Mouse (Mus musculus): ENCODE measurements around the gene Gsg1l. TPM values are rescaled to one million over a fixed set of nuclear protein-coding genes. Genes with fewer than 3 reads are reported as not detected.

Gsg1l gene
- polyA plus RNA-seq, 1 experiment from 2014 or later, result 10.5 TPM

GRCm38 (mm10) chr7:126019321-126019720, 62.9 kb downstream of the Gsg1l start:
- H3K4me1 ChIP-seq, result peaks cover 15% of the 10 kb centered on the region
- WGBS, result 31% methylated on average over 9 of the region's 9 CpGs
- no peak overlapping the region for H3K27ac ChIP-seq
- ATAC-seq (replicated peaks), result no peak
- H3K9me3 ChIP-seq, result no peaks in the 10 kb centered on the region
- H3K9ac ChIP-seq, result no peak overlapping the region
- no peaks in the 10 kb centered on the region for H3K27me3 ChIP-seq (replicated peaks)
- H3K4me3 ChIP-seq, result no peak overlapping the region
- no peaks in the 10 kb centered on the region for H3K36me3 ChIP-seq (replicated peaks)
- no peak overlapping the region for H3K4me2 ChIP-seq

GRCm38 (mm10) chr7:126017455-126017854, 64.8 kb downstream of the Gsg1l start:
- peaks cover 23% of the 10 kb centered on the region for H3K4me1 ChIP-seq
- no peaks in the 10 kb centered on the region for H3K27me3 ChIP-seq (replicated peaks)
- no peaks in the 10 kb centered on the region for H3K36me3 ChIP-seq (replicated peaks)
- no peak overlapping the region for H3K4me3 ChIP-seq
- no peak overlapping the region for H3K4me2 ChIP-seq
- 89% methylated on average over 4 of the region's 4 CpGs for WGBS
- no peak overlapping the region for H3K9ac ChIP-seq
- ATAC-seq (replicated peaks), result no peak
- H3K27ac ChIP-seq, result no peak overlapping the region
- H3K9me3 ChIP-seq, result no peaks in the 10 kb centered on the region

GRCm38 (mm10) chr7:126012325-126013021, 69.7 kb downstream of the Gsg1l start:
- H3K36me3 ChIP-seq (replicated peaks), result no peaks in the 10 kb centered on the region
- H3K27ac ChIP-seq, result peak overlapping the region; percentile 61
- H3K27me3 ChIP-seq (replicated peaks), result no peaks in the 10 kb centered on the region
- H3K4me1 ChIP-seq, result peaks cover 18% of the 10 kb centered on the region
- peak; percentile 44; the same call in 1 of the 2 replicates for ATAC-seq (replicated peaks)
- H3K4me3 ChIP-seq, result no peak overlapping the region
- no peak overlapping the region for H3K9ac ChIP-seq
- no peaks in the 10 kb centered on the region for H3K9me3 ChIP-seq
- no peak overlapping the region for H3K4me2 ChIP-seq
- WGBS, result 38% methylated on average over 11 of the region's 11 CpGs

DNA sequence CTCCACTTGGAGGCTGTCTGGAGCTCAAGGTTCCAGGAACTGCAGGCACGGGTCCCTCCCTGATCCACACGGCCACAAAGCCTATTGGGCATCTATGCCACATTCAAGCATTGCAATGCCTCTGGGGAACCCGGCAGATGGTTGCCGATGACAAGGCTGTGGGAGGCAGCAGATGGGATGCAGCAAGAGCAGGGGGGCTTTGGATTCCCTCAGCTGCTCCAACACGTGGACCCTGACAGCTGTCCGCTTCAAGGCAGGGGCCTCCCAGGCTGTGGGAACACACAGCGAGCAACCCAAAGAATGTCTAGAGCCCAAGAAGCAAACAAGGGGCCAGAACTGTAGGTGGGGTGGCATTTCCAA, 73.4 kb downstream of the Gsg1l start:
- H3K9ac ChIP-seq, result no peak overlapping the region
- H3K4me2 ChIP-seq, result no peak overlapping the region
- H3K36me3 ChIP-seq (replicated peaks), result no peaks in the 10 kb centered on the region
- H3K27ac ChIP-seq, result no peak overlapping the region
- H3K9me3 ChIP-seq, result no peaks in the 10 kb centered on the region
- ATAC-seq (replicated peaks), result 0 out of 2 replicates have a peak, but pooled peaks have one; percentile 34
- 27% methylated on average over 7 of the region's 7 CpGs for WGBS
- H3K4me3 ChIP-seq, result no peak overlapping the region
- peaks cover 18% of the 10 kb centered on the region for H3K4me1 ChIP-seq
- H3K27me3 ChIP-seq (replicated peaks), result no peaks in the 10 kb centered on the region

DNA sequence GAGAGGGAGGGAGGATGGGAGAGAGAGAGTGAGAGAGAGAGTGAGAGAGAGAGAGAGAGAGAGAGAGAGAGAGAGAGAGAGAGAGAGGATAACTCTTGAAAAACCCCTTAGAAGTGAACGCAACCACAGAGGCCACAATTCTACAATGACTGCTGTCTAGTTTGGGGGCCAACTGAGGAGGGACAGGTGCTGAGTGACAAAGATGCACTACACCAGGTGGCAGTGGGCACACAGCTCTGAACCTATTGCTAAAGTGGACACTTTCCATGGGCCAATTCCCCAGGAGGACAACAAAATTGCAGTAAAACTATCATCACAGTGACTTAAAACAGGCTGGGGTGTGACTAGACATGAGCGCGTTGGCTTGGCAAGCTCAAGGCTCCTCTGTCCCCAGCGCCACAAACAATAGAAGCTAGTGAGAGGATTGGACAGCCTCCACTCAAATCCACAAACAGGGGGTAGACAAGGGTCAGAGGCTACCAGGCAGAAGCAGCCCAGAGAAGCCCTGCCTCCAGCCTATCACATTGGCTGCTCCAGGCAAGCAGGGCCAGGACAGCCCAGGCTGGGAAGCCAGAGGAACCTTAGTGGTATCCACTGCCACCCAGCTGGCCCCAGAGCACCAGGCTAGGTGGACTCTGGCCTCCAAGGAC, 73.9 kb downstream of the Gsg1l start:
- H3K27me3 ChIP-seq (replicated peaks), result no peaks in the 10 kb centered on the region
- no peak overlapping the region for H3K4me2 ChIP-seq
- WGBS, result 52% methylated on average over 4 of the region's 4 CpGs
- H3K27ac ChIP-seq, result no peak overlapping the region
- H3K4me3 ChIP-seq, result no peak overlapping the region
- no peaks in the 10 kb centered on the region for H3K9me3 ChIP-seq
- 0 out of 2 replicates have a peak, but pooled peaks have one; percentile 3 for ATAC-seq (replicated peaks)
- no peak overlapping the region for H3K9ac ChIP-seq
- peaks cover 18% of the 10 kb centered on the region for H3K4me1 ChIP-seq
- no peaks in the 10 kb centered on the region for H3K36me3 ChIP-seq (replicated peaks)

- H3K9me3 ChIP-seq, result no peaks in the 10 kb centered on the region
- ATAC-seq (replicated peaks), result no peak
- no peak overlapping the region for H3K27ac ChIP-seq
- H3K27me3 ChIP-seq (replicated peaks), result no peaks in the 10 kb centered on the region
- H3K4me3 ChIP-seq, result no peak overlapping the region
- H3K4me2 ChIP-seq, result no peak overlapping the region
- H3K36me3 ChIP-seq (replicated peaks), result no peaks in the 10 kb centered on the region
- H3K9ac ChIP-seq, result no peak overlapping the region
- 62% methylated on average over 10 of the region's 10 CpGs for WGBS
- H3K4me1 ChIP-seq, result peaks cover 9% of the 10 kb centered on the region
Measured at GRCm38 (mm10) chr7:126007132-126007910, 74.9 kb downstream of the Gsg1l start.

- H3K27ac ChIP-seq, result 0 out of 2 replicates have a peak overlapping the region, but pooled peaks have one; percentile 46
- H3K36me3 ChIP-seq (replicated peaks), result no peaks in the 10 kb centered on the region
- H3K4me2 ChIP-seq, result no peak overlapping the region
- H3K4me1 ChIP-seq, result peaks cover 3% of the 10 kb centered on the region; the same call in 1 of the 2 replicates
- no peak for ATAC-seq (replicated peaks)
- H3K4me3 ChIP-seq, result no peak overlapping the region
- no peak overlapping the region for H3K9ac ChIP-seq
- no peaks in the 10 kb centered on the region for H3K9me3 ChIP-seq
- 22% methylated on average over 5 of the region's 5 CpGs for WGBS
- H3K27me3 ChIP-seq (replicated peaks), result no peaks in the 10 kb centered on the region
Measured at GRCm38 (mm10) chr7:126005274-126005673, 76.9 kb downstream of the Gsg1l start.

GRCm38 (mm10) chr7:126001683-126002082, 80.5 kb downstream of the Gsg1l start:
- ATAC-seq (replicated peaks), result no peak
- Histone ChIP-seq H3K36me3 (replicated peaks) (no peaks in the 10 kb centered on the region), H3K4me2 (no peak overlapping the region), H3K4me3 (no peak overlapping the region), H3K9ac (no peak overlapping the region), H3K4me1 (no peaks in the 10 kb centered on the region), H3K27me3 (replicated peaks) (no peaks in the 10 kb centered on the region), H3K9me3 (no peaks in the 10 kb centered on the region), H3K27ac (no peak overlapping the region)
- WGBS, result 35% methylated on average over 5 of the region's 5 CpGs

DNA sequence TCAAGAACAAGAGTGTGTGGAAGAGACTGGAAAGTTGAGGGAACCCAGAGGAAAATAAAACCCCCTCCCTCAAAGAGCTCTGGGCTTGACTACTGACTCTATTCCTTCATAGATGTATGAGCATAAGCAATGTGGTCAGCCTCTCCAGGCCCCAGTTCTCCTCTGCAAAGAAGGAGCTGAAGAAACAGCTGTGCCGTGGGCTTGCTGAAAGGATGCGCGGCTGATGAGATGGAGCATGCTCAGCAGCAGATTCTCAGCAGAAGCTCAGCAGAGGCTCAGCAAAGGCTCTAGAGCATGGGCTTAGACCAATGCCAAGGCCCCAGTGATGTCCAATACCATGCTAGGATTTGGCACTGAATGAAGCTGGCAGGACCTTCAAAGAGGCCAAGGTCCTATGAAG, 82.3 kb downstream of the Gsg1l start:
- H3K36me3 ChIP-seq (replicated peaks), result no peaks in the 10 kb centered on the region
- H3K4me2 ChIP-seq, result no peak overlapping the region
- H3K9ac ChIP-seq, result no peak overlapping the region
- no peak overlapping the region for H3K27ac ChIP-seq
- no peak overlapping the region for H3K4me3 ChIP-seq
- WGBS, result 87% methylated on average over 3 of the region's 3 CpGs
- H3K27me3 ChIP-seq (replicated peaks), result no peaks in the 10 kb centered on the region
- H3K4me1 ChIP-seq, result no peaks in the 10 kb centered on the region
- no peaks in the 10 kb centered on the region for H3K9me3 ChIP-seq
- no peak for ATAC-seq (replicated peaks)

GRCm38 (mm10) chr7:125996151-125996550, 86.1 kb downstream of the Gsg1l start:
- Histone ChIP-seq H3K27ac (no peak overlapping the region), H3K4me2 (no peak overlapping the region), H3K9me3 (no peaks in the 10 kb centered on the region), H3K36me3 (replicated peaks) (no peaks in the 10 kb centered on the region), H3K9ac (no peak overlapping the region), H3K4me1 (peaks cover 7% of the 10 kb centered on the region), H3K4me3 (no peak overlapping the region), H3K27me3 (replicated peaks) (no peaks in the 10 kb centered on the region)
- WGBS, result 100% methylated on average over 1 of the region's 1 CpGs
- no peak for ATAC-seq (replicated peaks)

DNA sequence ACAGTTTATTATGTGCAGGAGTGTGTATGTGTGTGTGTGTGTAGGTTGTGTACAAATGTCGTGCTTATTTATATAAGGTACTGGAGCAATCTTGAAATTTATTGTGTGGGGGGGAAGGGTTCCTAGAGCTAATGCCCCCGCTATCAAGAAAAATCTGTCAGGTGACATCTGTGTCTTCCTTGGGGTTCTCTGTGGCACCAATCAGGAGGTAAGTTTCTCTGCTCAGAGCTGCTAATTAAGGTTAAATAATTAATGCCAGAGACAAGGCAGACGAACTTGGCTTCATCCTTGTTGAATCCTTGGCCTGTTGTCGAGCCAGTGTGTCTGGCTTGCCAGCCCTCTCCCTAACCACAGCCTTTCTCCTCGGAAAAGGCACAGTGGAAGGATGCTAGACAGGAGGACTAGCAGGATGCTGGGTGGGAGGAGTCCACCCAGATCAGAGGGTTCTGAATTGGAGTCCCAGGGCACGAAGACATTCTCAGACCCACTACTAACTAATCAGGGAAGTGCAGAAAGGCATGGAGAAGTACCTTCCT, 89.8 kb downstream of the Gsg1l start:
- no peak overlapping the region for H3K27ac ChIP-seq
- ATAC-seq (replicated peaks), result peak; percentile 34
- WGBS, result 58% methylated on average over 6 of the region's 6 CpGs

GRCm38 (mm10) chr7:125991846-125992245, 90.4 kb downstream of the Gsg1l start:
- WGBS, result 33% methylated on average over 2 of the region's 2 CpGs
- Histone ChIP-seq H3K9me3 (no peaks in the 10 kb centered on the region), H3K4me2 (no peak overlapping the region), H3K9ac (no peak overlapping the region), H3K27me3 (replicated peaks) (no peaks in the 10 kb centered on the region), H3K36me3 (replicated peaks) (no peaks in the 10 kb centered on the region), H3K4me3 (no peak overlapping the region), H3K4me1 (peaks cover 7% of the 10 kb centered on the region), H3K27ac (no peak overlapping the region)
- peak; percentile 38; the same call in 1 of the 2 replicates for ATAC-seq (replicated peaks)

More for the DNA sequence above, 89.8 kb downstream of the Gsg1l start:
- H3K36me3 ChIP-seq (replicated peaks), result no peaks in the 10 kb centered on the region
- H3K4me3 ChIP-seq, result no peak overlapping the region
- no peak overlapping the region for H3K4me2 ChIP-seq
- no peak overlapping the region for H3K9ac ChIP-seq
- H3K27me3 ChIP-seq (replicated peaks), result no peaks in the 10 kb centered on the region
- peaks cover 7% of the 10 kb centered on the region for H3K4me1 ChIP-seq
- no peaks in the 10 kb centered on the region for H3K9me3 ChIP-seq
